Mouse (Mus musculus) adrenal gland, adult 2 months (tissue): ENCODE measurements around the gene Atp11c. TPM values are rescaled to one million over a fixed set of nuclear protein-coding genes. Genes with fewer than 3 reads are reported as not detected.

Experiments used
- DNase-seq: peaks from one replicate; pipeline ENCODE4 v3.0.0; 2021
- long read RNA-seq: library from polyadenylated mRNA; stranded (forward); transcript quantifications from one replicate; pipeline ENCODE4 v2.0.0, GENCODE M21; 2021
- polyA plus RNA-seq: library from polyadenylated mRNA; depleted of rRNA; stranded (reverse); fragments of >200 nt; gene quantifications from 2 replicates; pipeline ENCODE4 v1.2.3, GENCODE M21; 2012; rRNA removed
- total RNA-seq, 2 experiments: library from RNA; stranded (reverse); gene quantifications; 2 replicates each; pipeline ENCODE4 v1.2.3; 2021

Atp11c gene
- total RNA-seq (10 to 100 TPM; 13.6 to 15.1 TPM), polyA plus RNA-seq (1.3 and 2.0 TPM in 2 replicates)
- long read RNA-seq, full-length matches to known transcripts, result 3 of 5 reads
- long read RNA-seq, partial matches to known transcripts, result 1 of 5 reads
- long read RNA-seq, other reads (novel, unspliced or antisense), result 1 of 5 reads

DNA sequence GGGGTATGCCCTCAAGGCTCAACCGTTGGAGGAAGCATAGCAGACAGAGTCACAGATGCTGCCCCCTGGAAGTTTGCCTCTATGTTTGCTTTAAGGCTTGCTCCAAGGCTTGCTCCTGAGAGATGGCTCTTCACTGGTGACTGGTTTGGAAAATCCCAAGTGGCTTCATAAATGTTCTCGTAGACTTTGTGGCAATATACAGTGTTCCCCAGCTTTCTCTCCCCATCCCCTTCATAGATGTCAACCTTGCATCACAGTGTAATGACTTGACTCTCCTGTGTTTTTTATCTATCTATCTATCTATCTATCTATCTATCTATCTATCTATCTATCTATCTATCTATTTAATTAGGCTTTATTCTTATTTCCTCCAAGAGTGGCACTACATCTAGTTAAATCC lies at the start of gene Atp11c:
TSS of gene Atp11c (minus strand) at position 101 of the 400 bp plus-strand sequence.
- no peak for DNase-seq

DNA sequence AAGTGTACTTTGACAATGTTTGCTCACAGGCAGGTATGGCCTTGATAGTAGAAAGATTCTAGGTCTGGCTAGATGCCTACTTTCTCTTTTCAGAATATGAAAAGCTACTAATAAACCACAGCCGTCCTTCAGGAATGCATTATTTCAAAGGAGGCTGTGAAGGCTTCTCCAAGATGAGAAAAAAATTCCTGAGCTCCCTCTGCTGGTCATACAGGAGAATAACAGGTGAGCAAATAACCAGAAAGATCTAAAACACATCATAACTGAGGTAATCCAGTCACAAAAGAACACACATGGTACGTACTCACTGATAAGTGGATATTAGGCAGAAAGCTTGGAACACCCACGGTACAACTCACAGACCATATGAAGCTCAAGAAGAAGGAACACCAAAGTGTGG lies 16.7 kb upstream of the Atp11c start:
- DNase-seq, result no peak

DNA sequence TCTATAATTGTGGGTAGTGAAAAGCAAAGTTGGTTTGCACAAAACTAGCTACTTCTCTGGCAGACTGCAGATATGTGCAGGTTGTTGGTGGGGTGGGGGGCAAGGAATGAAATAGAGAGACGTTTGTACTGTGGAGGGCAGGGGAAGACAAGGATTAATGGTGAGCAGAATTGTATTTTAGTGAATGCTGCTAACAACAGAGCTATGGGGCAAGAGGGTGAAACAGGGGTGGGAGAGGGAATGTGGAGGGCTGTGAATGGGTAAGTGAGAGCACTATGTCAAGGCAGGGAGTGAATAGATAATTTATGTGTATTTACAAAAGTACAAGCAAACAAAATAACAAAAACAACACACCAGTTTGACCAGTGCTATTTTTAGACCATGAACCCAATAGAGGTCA lies 22.0 kb downstream of the Atp11c start:
- no peak for DNase-seq

DNA sequence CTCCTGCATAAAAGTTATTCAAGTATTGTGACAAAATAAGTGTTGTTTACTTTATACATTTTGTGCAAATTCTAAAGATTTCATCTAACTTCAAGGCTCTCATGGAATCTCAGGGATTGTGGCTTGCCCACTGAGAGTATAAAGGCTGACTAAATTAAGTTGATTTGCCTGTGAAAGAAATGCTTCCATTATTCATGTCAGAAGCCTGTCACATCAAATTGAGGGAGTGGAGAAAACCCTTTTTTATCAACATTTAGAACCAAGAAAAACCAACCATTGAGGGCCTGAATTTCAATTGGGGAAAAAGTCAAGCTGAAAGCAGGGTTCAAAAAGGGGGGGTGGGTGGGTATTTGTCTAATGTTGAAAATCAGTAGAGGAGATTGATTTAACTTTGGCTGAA lies 23.5 kb downstream of the Atp11c start:
- no peak for DNase-seq

DNA sequence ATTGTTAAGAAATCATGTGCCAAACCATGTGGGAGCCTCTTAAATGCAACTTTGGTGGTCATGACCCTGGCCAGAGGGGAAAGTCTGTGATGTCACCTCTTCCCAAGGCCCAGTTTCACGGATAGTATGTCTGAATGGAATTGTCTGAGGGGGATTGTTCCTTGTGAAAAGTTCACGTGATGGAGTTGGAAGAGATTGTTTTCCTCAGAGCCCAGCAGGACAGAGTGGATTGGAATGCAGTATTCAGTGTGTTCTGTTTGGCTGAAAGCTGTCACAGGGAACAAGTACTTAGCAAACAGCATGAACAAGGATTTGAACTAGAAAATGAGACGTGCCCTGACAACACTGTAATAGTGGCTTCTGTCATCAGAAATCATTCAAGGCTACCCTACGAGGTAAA lies 37.3 kb downstream of the Atp11c start:
- DNase-seq, result no peak

DNA sequence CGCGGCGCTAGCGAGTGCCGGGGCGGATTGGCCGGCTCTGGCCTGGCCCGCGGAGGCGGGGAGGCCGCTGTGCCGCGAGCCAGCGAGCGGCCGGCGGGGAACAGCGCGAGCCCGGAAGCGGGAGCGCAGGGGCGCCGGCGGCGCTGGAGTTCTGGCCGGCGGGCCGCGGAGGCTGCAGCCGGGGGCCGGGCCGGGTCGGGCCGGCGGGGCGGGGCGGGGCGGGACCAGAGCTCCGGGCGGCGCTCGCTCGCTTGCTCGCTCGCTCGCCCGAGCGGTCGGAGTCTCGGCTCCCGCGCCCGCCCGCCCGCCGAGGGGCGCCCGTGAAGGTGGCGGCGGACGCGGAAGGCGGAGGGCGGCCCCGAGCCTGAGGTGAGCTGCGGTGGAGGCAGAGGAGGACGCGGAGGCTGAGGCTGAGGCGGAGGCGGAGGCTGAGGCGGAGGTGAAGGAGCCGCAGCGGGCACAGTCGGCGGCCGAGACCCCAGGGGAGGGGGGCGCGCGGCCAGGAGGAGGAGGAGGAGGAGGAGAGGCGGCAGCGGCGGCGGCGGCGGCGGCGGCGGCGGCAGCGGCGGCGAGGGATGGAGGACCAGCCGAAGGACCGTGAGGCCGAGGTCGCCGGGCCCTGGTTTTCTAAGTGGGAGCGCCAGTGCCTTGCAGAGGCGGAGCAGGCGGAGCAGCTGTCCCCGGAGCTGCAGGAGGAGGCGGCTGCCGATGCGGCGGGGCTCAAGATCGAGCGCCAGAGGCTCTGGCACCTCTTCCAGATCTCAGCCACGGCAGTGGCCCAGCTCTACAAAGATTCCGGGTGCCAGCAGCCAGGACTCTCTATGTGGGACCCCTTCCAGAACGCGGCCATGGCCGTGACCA lies 44.8 kb downstream of the Atp11c start:
- DNase-seq, result peak; percentile 66

DNA sequence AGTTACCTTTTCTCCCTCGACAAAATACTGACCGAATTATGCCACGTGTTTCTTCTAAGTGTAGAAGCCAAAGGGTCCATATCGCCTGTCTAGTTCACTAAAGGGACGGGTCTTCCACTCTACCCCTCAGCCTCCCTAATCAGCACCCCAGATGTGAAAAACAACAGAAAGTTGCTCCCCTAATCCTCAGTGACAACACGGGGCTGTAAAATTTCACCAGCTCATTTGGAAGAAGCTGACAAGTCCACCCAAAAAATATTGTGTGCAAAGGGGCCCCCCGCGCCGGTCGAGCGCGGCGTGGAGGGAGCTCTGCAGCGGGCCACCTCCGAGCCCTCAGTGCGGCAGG lies 45.4 kb downstream of the Atp11c start:
- no peak for DNase-seq

DNA sequence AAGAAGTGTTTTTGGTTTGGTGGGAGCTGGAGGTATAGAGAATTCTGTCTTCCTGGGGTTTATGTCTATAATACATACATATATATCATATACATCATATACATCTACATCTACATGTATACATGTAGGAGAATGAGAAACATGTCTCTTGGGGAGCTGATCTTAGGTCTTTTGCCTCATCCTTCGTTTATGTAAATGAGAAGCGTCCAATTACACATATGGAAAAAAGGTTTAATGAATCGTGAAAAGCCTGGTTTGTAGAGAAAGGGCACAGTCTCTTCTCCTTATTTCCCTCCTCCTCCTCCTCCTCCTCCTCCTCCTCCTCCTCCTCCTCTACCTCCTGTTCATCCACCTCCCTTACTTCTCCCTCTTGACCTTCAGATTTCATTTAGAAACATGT lies 46.6 kb downstream of the Atp11c start:
- no peak for DNase-seq

DNA sequence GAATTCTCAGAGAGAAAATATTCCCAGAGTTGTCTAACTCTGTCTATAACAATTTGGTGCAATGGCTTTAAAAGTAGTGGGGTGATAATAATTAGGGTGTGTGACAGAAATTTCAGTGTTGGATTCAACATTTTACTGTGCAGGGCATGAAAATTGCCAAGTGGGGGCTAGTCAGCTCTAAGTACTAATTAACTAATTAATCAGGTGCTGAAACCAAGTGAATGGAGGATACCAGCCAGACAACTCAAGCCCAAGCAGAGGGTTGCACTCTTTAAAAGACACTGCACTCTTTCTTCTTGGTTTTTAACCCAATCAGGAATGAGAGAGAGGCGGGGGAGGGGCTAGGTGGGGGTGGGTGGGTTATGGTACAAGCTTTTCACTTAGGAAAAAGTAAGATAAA lies 47.1 kb downstream of the Atp11c start:
- DNase-seq, result no peak

DNA sequence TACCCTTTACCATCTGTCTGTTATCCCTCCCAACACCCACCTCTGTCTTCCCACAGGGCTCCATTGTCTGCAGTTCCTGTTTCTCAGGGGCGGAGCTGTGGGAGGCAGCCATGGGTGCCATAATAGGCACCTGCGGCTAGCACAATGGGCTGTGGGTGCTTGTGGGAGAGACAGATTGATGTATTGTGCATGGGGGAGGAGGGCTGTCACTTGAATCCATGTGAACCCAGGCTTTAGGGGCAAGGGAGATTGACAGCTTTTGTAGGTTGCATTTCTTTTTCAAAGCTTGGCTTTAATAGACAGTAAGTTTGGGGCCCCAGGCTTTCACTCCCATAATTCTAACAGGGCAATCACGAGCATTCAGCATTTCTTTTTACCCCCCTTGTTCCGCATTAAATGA lies 48.4 kb downstream of the Atp11c start:
- no peak for DNase-seq

DNA sequence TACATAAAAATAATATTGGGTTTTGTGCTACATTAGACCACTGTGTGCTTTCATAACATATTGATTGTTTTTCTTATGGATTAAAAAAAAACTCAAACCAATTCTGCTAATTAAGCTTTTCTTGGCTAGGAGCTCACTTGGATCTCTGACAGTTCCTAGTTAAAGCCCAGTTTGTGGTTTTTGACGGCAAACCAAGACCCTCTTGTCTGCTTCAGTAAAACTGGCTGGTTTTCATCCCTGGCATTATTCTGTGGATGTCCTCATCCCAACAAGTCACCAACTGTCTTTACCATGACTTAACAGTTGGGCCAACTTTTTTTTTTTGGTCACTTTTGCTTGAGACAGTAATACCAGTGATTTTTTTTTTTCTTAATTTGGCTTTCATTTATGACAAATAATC lies 49.6 kb downstream of the Atp11c start:
- DNase-seq, result no peak

DNA sequence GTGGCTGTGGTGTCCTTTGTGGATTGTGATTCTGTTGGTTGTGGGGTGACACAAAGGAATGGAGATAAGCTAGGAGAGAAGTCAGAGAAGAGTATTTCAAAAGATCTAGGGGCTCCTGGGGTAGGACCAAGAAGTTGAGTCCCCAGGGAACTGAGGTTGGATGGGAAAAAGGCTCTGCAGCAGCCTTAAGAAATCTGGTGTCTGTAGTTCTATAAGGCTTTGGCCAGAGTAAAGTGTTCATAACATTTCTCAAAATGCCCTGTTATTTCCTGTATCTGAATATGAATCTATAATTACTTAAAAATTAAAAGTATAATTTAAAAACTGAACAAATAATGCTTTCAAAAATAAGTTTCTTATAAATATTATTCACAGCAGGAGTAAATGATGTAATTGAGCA lies 53.3 kb downstream of the Atp11c start, which contains the start of gene Gm7073:
TSS of gene Gm7073 (minus strand) at position 101 of the 400 bp plus-strand sequence.
- DNase-seq, result no peak

DNA sequence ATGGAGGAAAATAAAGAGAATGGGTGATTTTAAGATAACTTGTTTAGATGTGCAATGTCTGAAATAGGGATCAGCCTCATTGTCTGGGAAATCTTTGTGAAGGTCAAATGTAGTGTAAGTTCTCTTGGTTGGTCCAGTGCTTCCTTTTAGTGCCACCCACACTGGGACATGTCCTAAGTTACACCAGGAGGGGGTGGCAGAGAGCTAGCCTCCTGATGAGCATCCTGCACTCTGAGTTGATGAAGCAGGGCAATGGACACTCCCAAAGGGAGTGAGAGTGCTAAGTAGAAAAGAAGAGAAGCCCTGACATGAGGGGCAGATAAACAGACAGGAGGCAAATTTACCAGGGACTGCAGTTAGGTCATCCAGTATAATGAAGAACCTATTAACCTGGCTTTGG lies 88.5 kb downstream of the Atp11c start:
- DNase-seq, result peak; percentile 21

DNA sequence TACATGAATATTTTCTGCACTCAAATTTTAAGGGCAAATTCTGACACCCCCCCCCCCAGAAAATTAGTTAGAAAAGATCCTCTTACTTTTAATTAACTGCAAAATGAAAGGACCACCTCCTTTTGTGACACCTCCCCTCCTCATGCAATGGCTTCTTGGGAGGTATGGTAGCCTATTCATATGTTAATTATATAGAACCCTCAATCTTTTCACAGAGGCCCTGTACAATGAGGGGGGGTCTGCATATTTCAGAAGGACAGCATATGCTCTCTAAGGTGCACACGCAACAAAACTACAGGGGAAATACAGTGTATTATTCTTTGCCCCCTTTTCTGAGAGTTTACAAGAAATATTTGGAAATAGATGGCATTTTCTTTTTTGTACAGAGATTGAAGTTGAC lies 94.7 kb downstream of the Atp11c start:
- no peak for DNase-seq

DNA sequence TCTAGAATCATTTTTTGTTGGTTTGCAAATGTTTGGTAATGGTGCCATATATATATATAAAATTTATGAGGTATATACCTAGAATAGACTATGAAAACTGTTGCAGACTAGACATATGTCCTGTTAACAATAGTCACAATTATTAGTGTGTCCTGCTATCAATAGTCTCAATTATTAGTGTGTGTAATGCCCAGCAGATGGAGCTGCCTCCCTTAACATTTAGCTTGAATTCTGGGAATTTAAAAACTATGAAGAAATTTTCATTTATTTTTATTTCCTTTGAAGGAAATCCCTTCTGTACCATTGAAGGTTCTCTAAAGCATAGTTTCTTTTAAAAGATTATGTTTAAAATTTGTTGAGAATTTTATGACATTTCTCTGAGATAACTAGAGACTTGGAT lies 97.2 kb downstream of the Atp11c start:
- DNase-seq, result no peak

DNA sequence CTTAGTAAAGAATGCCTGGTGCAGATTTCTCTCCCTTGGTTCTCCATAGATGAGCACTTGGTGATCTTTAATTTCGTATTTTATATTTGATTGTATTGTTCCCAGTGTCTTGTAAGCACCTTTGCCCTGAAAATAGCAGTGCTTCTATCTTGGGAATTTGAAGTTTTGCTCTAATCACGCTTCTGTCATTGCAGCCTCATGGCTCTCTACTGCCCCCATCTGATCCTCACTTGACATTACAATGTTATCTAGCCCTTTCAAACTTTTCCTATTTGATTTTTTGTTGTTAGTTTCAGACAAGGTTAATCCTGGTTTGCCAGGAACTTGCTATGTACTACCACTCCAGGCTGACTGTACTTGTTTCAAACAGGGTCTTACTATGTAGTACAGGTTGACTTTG lies 128.7 kb downstream of the Atp11c start:
- no peak for DNase-seq

DNA sequence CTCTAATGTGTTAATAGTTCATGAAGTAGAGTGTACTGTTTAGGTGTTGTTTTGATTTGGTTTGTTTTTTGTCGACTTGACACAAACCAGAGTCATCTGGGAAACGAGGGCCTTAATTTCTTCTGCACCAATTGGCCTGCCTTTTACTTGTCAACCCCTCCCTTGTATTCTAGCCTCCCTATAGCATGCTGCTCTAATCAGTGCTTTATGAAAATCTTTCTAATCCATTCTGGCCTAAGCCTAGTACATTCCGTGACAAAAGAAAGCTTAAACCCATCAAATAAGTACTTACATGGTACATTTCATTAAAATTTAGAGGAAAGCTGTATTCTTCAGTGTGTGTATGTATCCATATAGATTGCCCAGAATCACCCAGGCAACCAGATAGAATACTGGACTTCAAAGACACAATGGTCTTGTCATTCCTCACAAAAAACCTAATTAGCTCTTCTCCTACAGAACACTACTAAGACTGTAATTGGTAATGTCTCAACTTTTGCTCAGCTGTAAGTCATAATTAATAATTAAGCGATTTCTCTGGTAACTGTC lies 177.9 kb downstream of the Atp11c start:
- no peak for DNase-seq

DNA sequence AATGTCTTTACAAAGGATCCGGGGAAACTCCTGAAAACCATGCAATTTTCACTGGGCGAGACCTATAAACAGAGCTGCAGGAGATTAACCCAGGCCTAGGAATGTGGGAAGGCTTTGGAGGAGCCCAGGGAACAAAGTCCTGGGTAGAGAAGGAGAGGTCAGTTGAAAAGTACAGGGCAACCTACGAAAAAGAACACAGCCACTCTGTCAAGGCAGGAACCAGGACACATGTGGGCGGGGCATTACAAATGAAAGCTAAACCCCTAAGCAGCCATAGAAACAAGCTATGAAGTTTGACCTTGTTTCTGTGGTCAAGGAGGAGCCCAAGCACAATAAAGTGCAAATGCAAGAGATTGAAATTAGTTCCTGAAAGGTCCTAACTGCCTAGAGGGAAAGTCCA lies 186.8 kb downstream of the Atp11c start:
- no peak for DNase-seq

DNA sequence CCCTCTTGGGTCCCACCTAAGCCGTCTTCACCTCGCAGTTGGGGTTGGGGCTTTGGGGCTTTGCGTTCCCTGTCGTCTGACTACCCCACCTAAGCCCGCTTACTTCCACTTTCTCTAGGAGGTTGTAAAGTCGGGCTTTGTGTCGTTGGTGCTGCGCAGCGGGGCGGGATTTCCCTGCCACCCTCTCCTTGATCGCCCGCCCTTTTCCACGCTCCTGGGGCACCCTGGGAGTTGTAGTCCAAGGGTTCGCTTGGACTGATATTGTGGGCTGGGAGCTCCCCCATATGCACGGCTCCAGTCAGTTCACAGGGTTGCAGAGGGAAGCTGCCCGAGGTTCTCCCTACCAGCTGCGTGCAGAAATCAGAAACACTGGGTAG lies 187.8 kb downstream of the Atp11c start:
- DNase-seq, result peak; percentile 93

DNA sequence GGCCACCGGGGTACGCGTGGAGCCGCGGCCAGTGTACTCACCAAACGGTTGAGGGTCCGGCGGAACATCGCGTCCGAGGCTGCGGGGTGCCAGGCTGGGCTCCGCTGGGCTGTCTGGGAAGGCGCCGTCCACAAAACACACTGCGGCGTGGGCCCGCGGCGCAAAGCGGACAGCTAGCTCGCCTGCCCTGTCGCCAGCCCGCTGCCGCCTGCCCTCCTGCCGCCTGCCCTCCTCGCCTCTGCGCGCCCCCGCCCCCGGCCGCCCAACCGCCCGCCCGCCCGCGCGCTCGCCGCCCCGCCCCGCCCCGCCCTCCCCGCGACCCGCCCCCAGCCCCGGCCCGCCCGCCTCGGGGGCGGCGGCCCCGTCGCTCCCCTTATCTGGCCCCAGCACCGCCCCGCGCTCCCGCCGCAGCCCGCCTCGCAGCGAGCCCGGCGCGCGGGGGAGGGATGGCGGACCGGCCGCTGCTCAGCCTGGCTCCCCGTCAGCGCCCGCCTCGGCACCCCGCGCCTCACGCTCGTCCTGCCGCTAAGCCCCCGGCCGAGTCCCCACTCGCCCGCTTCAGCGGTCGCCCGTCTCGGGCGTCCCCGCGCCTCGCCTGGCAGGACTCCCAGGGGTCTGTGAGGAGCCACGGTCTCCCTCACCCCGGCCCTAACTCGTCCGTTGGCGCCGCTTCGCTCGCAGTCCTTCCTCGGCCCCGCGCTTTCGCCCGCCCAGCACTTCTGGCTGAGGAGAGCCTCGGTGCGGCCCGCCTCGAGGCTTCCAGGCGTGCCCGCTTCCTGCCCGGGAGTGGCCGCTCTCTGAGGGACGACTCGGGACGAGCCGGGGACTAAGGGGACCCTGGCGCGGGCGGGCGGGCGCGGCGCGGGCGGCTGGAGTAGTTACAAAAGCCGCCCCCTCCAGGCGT lies 188.5 kb downstream of the Atp11c start:
- DNase-seq, result peak; percentile 86

DNA sequence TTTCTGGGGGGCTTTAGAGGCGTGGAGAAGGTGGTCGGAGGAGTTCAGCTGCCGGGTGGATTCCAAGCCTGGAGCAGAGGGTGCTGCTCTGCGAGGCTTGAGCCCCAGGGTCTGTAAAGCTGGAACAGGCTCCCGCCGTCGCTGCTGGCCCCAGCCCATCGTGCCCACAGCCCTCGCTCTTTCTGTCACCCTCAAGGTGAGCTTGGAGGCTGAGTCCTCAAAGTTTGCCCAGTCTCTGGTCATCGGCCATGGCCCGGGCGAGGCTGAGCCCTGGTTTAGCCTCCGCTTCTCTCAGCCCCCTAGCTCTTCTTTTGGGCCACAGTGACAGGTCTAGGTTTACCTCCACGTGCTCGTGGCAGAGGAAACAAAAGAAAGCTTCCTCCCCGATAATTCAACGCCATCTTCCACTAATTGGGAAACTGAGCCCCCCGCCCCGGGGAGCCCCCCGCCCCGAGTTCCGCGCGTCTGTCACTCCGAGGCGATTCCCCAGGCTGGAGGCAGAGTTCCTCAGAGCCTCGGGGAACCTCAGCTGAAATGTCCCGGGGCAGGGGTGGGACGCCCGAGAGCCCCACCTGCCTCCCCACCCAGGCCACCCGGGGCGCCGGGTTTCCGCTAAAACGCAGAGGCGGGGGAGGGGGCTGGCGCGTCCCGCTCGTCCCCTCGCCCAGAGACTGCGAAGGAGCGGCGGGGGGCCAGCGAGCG lies 189.3 kb downstream of the Atp11c start:
- DNase-seq, result peak; percentile 23

DNA sequence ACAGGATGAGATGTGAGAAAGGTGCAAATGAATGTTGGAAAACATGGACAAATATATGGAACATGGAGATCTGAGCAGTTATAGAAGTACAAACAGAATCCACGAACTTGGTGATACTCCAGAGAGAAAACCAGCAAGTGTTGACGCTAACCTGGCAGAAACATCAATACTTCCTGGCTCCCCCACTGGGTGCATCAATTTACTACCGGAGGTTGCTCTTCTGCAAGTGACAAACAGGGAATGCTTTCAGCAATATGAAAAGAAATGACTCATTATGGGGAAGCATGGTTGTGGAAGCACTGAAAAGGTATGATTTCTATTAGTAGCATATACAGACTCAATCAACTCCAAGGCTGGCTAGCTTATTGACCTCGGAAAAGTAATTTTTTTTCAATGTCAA lies 198.2 kb downstream of the Atp11c start:
- no peak for DNase-seq
